Mouse (Mus musculus) lung, embryonic 14.5 days (tissue): Measurements from ENCODE around the gene March7. TPM values are rescaled to one million over a fixed set of nuclear protein-coding genes. Genes with fewer than 3 reads are reported as not detected.

Source experiments
- ATAC-seq: fragments of 200-750 bp; cut with Nextera tagmentation; 2 replicates; pipeline ENCODE4 v1.8.0; 2017; ENCODE audit warnings: mild to moderate bottlenecking, moderate TSS enrichment, moderate library complexity; ENCODE audit not compliant: insufficient read depth
- DNase-seq: peaks from one replicate; pipeline ENCODE4 v3.0.0-alpha.2; 2015
- H3K27ac ChIP-seq: fragments of 300-500 bp; sonication (generic); 2 replicates; pipeline ENCODE4 v1.5.1; 2014; ENCODE audit warnings: low read depth, mild to moderate bottlenecking, moderate library complexity
- H3K27me3 ChIP-seq: fragments of 300-500 bp; sonication (generic); 2 replicates; pipeline ENCODE4 v1.6.1; 2014; ENCODE audit warnings: low read length, control low read depth; ENCODE audit not compliant: insufficient read depth
- H3K36me3 ChIP-seq: fragments of 300-500 bp; sonication (generic); 2 replicates; pipeline ENCODE4 v1.6.1; 2014; ENCODE audit warnings: control low read depth; ENCODE audit not compliant: insufficient read depth
- H3K4me1 ChIP-seq: fragments of 300-500 bp; sonication (generic); 2 replicates; pipeline ENCODE4 v1.6.1; 2014; ENCODE audit warnings: antibody characterized with exemption, control low read depth; ENCODE audit not compliant: insufficient read depth
- H3K4me2 ChIP-seq: fragments of 300-500 bp; sonication (generic); 2 replicates; pipeline ENCODE4 v1.6.1; 2014; ENCODE audit warnings: mild to moderate bottlenecking
- H3K4me3 ChIP-seq: fragments of 300-500 bp; sonication (generic); 2 replicates; pipeline ENCODE4 v1.5.1; 2014; ENCODE audit warnings: low read depth, low read length
- H3K9ac ChIP-seq: fragments of 300-500 bp; sonication (generic); 2 replicates; pipeline ENCODE4 v1.6.1; 2014
- H3K9me3 ChIP-seq: fragments of 300-500 bp; sonication (generic); 2 replicates; pipeline ENCODE4 v1.6.1; 2016; ENCODE audit warnings: low read depth, low read length, control low read depth
- CTCF ChIP-seq: IDR thresholded peaks from 2 replicates; pipeline ENCODE4 v1.5.1; 2016; ENCODE audit warnings: antibody characterized with exemption, low read depth
- WGBS: fragments of 180-500 bp; shearing (Covaris S2); extraction: QIAGEN DNeasy Blood & Tissue Kit; methylation state at CpG from one replicate; pipeline ENCODE4 v1.1.7; 2014; 5-methylcytosine and 5-hydroxymethylcytosine counted together
- polyA plus RNA-seq: library from polyadenylated mRNA; unstranded; fragments of >200 nt; fragmentation: Nextera tagmentation; extraction: Ambion mirVana; gene quantifications from 2 replicates; pipeline ENCODE4 v1.2.1, GENCODE M21; 2014

Gene March7
- polyA plus RNA-seq, 1 experiment from 2014 or later: 78.7 TPM

- Histone ChIP-seq H3K27me3 (no peaks in the 10 kb centered on the region), H3K4me1 (no peaks in the 10 kb centered on the region), H3K27ac (peak overlapping the region; percentile 67), H3K4me3 (no peak overlapping the region), H3K9ac (no peak overlapping the region), H3K4me2 (no peak overlapping the region), H3K9me3 (no peaks in the 10 kb centered on the region), H3K36me3 (peaks cover 6% of the 10 kb centered on the region; the same call in 1 of the 2 replicates)
- peak; percentile 37 for DNase-seq
- 47% methylated on average over 1 of the region's 1 CpGs for WGBS
- no peak for TF ChIP-seq CTCF
- ATAC-seq: peak; percentile 69
Measured at GRCm38 (mm10) chr2:60267567-60267966, 57.9 kb downstream of the March7 start.

- H3K36me3 ChIP-seq: peaks cover 8% of the 10 kb centered on the region; the same call in 1 of the 2 replicates
- no peak for ATAC-seq
- DNase-seq: no peak
- no peak overlapping the region for H3K27ac ChIP-seq
- H3K27me3 ChIP-seq: no peaks in the 10 kb centered on the region
- no peak overlapping the region for H3K9ac ChIP-seq
- no peaks in the 10 kb centered on the region for H3K9me3 ChIP-seq
- H3K4me1 ChIP-seq: no peaks in the 10 kb centered on the region
- H3K4me2 ChIP-seq: no peak overlapping the region
- no peak for TF ChIP-seq CTCF
- no peak overlapping the region for H3K4me3 ChIP-seq
- 86% methylated on average over 14 of the region's 14 CpGs for WGBS
Measured at GRCm38 (mm10) chr2:60269856-60270479, 60.3 kb downstream of the March7 start.

- Histone ChIP-seq H3K9me3 (no peaks in the 10 kb centered on the region), H3K4me3 (no peak overlapping the region), H3K27ac (no peak overlapping the region), H3K4me1 (0 out of 2 replicates have a peak, but pooled peaks cover 4% of the 10 kb centered on the region), H3K36me3 (0 out of 2 replicates have a peak, but pooled peaks cover 5% of the 10 kb centered on the region), H3K9ac (no peak overlapping the region), H3K4me2 (no peak overlapping the region), H3K27me3 (no peaks in the 10 kb centered on the region)
- ATAC-seq (no peak), DNase-seq (no peak)
- TF ChIP-seq CTCF: no peak
- WGBS: 91% methylated on average over 4 of the region's 4 CpGs
Measured at GRCm38 (mm10) chr2:60278627-60279026, 68.9 kb downstream of the March7 start.

- Histone ChIP-seq H3K4me3 (peak overlapping the region; percentile 49; the same call in 1 of the 2 replicates), H3K9me3 (no peaks in the 10 kb centered on the region), H3K4me1 (0 out of 2 replicates have a peak, but pooled peaks cover 5% of the 10 kb centered on the region), H3K4me2 (peak overlapping the region; percentile 96), H3K36me3 (0 out of 2 replicates have a peak, but pooled peaks cover 2% of the 10 kb centered on the region), H3K27ac (no peak overlapping the region), H3K9ac (no peak overlapping the region), H3K27me3 (no peaks in the 10 kb centered on the region)
- no peak for DNase-seq
- ATAC-seq: no peak
- no peak for TF ChIP-seq CTCF
- WGBS: 51% methylated on average over 4 of the region's 4 CpGs
Measured at GRCm38 (mm10) chr2:60282625-60283024, 72.9 kb downstream of the March7 start.

GRCm38 (mm10) chr2:60283208-60283750 is 73.6 kb downstream of the March7 start:
- H3K27me3 ChIP-seq: no peaks in the 10 kb centered on the region
- H3K9me3 ChIP-seq: no peaks in the 10 kb centered on the region
- TF ChIP-seq CTCF: no peak
- H3K4me3 ChIP-seq: peak overlapping the region; percentile 49
- H3K27ac ChIP-seq: 0 out of 2 replicates have a peak overlapping the region, but pooled peaks have one; percentile 50
- WGBS: 3% methylated on average over 9 of the region's 9 CpGs
- H3K4me1 ChIP-seq: 0 out of 2 replicates have a peak, but pooled peaks cover 5% of the 10 kb centered on the region
- H3K9ac ChIP-seq: peak overlapping the region; percentile 62
- peak overlapping the region; percentile 96 for H3K4me2 ChIP-seq
- DNase-seq (peak; percentile 52), ATAC-seq (no peak)
- H3K36me3 ChIP-seq: 0 out of 2 replicates have a peak, but pooled peaks cover 2% of the 10 kb centered on the region

GRCm38 (mm10) chr2:60283751-60284466 is 74.2 kb downstream of the March7 start:
- WGBS: under 1% methylated on average over 42 of the region's 42 CpGs
- H3K4me1 ChIP-seq: 0 out of 2 replicates have a peak, but pooled peaks cover 5% of the 10 kb centered on the region
- no peaks in the 10 kb centered on the region for H3K27me3 ChIP-seq
- H3K4me3 ChIP-seq: peak overlapping the region; percentile 49
- TF ChIP-seq CTCF: no peak
- peak; percentile 97 for ATAC-seq
- H3K9me3 ChIP-seq: no peaks in the 10 kb centered on the region
- DNase-seq: peak; percentile 82
- H3K4me2 ChIP-seq: peak overlapping the region; percentile 96
- peak overlapping the region; percentile 50; the same call in 1 of the 2 replicates for H3K27ac ChIP-seq
- peak overlapping the region; percentile 62 for H3K9ac ChIP-seq
- no peaks in the 10 kb centered on the region for H3K36me3 ChIP-seq

- TF ChIP-seq CTCF: no peak
- no peaks in the 10 kb centered on the region for H3K27me3 ChIP-seq
- 32% methylated on average over 4 of the region's 4 CpGs for WGBS
- peak within 1 kb of the TSS; percentile 96 for H3K4me2 ChIP-seq
- 0 out of 2 replicates have a peak, but pooled peaks cover 5% of the 10 kb centered on the region for H3K4me1 ChIP-seq
- DNase-seq (no peak), ATAC-seq (no peak)
- H3K27ac ChIP-seq: peak within 1 kb of the TSS; percentile 50; the same call in 1 of the 2 replicates
- no peaks in the 10 kb centered on the region for H3K36me3 ChIP-seq
- H3K4me3 ChIP-seq: peak within 1 kb of the TSS; percentile 49
- H3K9me3 ChIP-seq: no peaks in the 10 kb centered on the region
- H3K9ac ChIP-seq: peak within 1 kb of the TSS; percentile 62
Measured at GRCm38 (mm10) chr2:60284467-60284821, 74.8 kb downstream of the March7 start, which contains the start of gene Cd302. Cd302 (minus strand) TSS chr2:60284488.
